Mouse (Mus musculus) c-Kit-positive CD71-positive TER-119-positive erythroid progenitor cells, embryonic 14.5 days (primary cell): Measurements from ENCODE around the gene Vmn2r41.
"Not testable (repeated sequence)": the region's sequence is repeated elsewhere in the genome, so short reads cannot be mapped to it uniquely, and the experiment has no call there.

ENCODE experiments used
- DNase-seq: peaks from one replicate; pipeline ENCODE4 v3.0.0-alpha.2; 2013; ENCODE audit warnings: low spot score

Gene Vmn2r41

GRCm38 (mm10) chr7:8161554-8161953 lies at the start of gene Vmn2r41:
Gene Vmn2r41, minus strand, starts transcription at chr7:8161654.
- DNase-seq: not testable (repeated sequence)

- not testable (repeated sequence) for DNase-seq
These were observed 38.8 kb upstream of the Vmn2r41 start, which contains the start of gene Vmn2r42 for GRCm38 (mm10) chr7:8200220-8200619. Gene Vmn2r42, minus strand, starts transcription at chr7:8200320.

GRCm38 (mm10) chr7:8092871-8093270 lies 68.6 kb downstream of the Vmn2r41 start:
- DNase-seq: not testable (repeated sequence)
